Mouse (Mus musculus) mesoderm, embryonic 11.5 days (tissue): ENCODE measurements around the gene Mtmr12.

Source experiments
- DNase-seq: peaks from one replicate; pipeline ENCODE4 v3.0.0-alpha.2; 2012; ENCODE audit warnings: low read depth, low spot score

Mtmr12 gene

DNA sequence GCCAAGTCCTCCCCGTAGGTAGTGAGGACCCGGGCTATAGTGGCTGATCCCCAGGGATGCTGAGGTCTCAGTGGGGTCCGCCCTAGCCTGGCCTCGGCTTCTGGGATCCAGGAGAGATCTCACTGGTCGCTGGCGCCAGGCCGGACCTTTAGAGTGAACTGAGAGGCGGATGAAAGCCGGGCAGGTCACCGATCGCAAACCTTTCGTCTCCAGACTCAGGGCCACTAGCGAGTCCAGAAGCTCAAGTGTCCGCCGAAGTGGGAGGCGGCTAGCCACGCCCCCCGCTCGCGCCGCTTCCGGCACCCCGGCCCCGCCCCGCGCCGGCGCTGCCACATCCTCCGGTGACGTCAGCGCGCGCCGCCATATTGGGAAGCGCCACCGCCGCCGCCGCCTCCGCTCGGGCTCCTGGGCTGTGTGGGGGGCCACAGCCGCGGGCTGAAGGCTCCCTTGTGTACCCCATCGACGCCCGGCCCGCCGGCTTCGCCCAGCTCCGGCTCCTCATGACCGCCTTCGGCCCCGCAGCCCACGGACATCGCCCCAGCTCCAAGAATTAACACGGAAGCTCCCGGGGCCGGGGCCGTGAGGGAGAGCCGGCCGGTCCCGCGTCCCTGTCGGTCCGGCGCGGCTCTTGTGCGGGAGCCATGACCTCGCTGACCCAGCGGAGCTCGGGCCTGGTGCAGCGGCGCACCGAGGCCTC is 116.4 kb downstream of the Mtmr12 start, which contains the start of gene Golph3:
TSS of gene Golph3 (plus strand) at position 360 of the 697 bp plus-strand sequence.
- DNase-seq = peak; percentile 91

DNA sequence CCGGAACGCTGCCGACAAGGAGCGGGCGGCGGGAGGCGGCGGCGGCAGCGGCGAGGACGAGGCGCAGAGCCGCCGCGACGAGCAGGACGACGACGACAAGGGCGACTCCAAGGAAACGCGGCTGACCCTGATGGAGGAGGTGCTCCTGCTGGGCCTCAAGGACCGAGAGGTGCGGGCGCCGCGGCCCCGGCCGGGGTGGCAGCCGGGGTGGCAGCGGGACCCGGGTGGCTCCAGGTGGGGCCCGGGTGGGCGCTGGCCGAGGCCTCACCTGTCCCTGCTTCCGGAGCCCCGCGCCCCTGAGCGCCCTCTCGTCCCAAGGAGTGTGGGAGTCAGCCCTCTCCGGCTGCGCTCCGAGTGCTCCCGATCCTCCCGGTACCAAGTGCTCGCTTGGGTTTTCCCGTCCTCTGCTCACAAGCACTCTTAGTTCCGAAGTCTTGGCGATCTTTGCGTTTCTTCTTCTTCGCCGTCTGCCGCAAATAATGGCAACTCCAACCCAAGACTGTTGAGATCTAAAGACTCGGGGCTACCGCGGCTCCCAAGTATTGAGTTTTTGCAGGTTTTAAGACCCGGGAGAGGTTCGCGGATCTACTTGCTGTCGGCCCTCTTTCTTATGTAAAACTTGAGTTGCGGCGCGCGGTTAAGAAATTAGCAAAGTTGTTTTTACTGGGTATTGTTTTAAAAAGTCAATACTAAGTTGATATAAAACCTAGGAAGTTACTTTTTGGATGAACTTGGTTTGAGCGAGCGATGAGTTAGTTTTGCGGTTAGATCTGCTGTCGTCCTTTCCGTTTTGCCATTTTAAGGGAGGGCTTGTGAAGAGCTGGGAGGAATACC is 117.2 kb downstream of the Mtmr12 start, which contains the start of gene 1810049J17Rik:
TSS of gene 1810049J17Rik (minus strand) at position 112 of the 834 bp plus-strand sequence.
- DNase-seq = peak; percentile 25

DNA sequence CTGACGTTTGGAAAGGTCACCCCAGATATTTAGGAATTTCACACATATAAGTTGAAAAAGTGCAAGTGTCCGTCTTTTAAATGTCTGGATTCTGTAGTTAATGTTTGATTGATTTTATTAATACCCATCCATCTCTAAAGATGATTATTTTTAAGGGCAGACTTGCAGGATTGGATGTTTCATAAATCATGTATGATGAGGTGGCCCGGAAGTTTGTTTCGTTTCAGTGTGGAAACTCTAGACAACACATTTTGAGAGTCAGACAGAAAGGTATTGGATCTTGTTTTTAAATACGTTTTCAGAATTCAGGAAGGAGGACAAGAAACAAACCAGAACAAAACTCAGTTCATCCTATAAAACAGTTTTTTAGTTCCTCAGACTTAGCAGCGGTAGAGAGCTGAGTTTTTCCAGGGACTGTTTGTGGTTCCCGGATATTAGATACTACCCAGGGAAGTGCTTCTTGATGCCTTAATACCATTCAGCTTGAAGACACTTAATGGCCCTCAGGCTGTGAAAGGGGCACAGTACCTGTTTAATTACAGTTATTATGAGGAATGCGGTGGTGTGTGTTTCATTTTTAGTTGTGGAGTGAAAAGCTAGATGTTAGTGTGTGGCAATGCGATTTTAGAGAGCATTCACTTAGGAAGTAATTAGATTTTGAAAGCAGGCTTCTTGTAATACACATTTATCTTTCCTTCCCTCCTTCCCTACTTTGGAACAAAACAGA is 118.0 kb downstream of the Mtmr12 start:
- no peak for DNase-seq
